Mouse (Mus musculus) right cerebral cortex, postnatal 25 days (tissue): ENCODE results near the gene Ppp2ca.
"Not testable (repeated sequence)": the region's sequence is repeated elsewhere in the genome, so short reads cannot be mapped to it uniquely, and the experiment has no call there.

Experiments
- DNase-seq: peaks from one replicate; pipeline ENCODE4 v3.0.0; 2022

The Ppp2ca gene

DNA sequence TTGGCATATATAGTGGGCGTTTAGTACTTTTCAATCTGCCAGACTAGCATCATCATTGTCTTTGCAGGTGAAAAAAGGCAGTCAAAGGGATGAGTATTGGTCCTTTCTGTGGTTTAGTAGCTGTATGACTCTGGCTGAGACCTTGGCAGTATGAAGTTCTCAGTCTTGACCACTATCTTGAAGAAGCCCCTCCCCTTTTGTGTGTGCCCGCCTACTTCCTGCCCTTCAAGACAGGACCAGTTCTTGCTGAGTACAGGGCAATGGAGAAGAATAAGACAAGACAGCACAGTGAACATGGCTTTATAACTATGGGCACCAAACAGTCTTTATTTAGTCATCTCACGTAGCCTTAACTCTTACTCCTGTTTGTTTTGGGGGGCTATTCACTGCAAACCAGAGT is 1.5 kb upstream of the Ppp2ca start:
- DNase-seq, result no peak

GRCm38 (mm10) chr11:52097596-52097995 is 885 bp upstream of the Ppp2ca start:
- DNase-seq, result no peak

DNA sequence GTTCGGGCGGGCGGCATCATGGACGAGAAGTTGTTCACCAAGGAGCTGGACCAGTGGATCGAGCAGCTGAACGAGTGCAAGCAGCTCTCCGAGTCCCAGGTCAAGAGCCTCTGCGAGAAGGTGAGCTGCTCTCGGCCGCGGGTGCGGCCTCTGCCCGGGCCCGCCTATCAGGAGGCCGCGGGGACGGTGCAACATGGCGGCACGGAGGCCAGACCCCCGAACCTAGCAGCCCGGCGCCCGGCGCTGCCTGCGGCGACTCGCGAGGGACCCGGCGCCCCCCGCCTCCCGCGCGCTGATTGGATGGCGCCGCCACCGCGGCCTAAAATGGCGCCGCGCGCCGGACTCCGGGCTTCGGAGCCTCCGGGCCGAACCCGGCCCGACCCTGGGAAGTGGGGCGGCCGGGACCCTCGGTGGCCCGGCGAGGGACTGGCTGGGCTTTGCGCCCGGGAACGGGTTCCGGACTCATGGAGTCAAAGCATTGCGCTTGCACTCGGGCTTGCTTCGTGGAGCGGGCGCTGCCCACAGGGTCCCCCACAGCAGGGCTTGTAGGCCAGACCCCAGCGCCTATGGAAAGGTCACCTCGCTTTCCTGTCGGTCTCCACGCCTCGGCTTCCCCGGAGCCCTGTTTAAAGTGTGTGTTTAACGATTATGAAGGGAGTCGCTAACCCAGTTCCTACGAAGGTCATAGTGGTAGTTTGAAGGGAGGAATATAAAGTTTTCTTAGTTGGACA is 715 bp downstream of the Ppp2ca start:
- peak; percentile 76 for DNase-seq

DNA sequence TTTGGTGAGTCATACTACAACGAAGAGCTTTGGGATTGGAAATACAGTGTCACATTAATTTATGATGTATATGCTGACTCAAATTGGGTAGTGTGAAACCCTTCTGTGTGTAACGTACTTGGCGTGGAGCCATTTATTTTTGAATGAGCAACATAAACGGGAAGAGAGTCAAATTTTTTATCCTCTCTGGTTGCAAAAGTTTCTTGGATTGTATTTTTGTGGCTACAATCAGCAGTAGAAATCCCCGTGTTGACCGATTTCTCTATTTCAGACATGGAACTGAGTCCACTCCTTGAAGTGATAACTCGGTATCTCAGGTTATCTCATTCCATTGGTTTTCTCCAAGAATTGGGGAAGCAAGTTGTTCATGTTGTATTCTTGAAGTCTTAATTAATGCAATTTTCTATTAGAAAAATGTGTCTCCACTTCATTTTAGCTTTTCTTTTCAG is 1.3 kb downstream of the Ppp2ca start:
- no peak for DNase-seq

DNA sequence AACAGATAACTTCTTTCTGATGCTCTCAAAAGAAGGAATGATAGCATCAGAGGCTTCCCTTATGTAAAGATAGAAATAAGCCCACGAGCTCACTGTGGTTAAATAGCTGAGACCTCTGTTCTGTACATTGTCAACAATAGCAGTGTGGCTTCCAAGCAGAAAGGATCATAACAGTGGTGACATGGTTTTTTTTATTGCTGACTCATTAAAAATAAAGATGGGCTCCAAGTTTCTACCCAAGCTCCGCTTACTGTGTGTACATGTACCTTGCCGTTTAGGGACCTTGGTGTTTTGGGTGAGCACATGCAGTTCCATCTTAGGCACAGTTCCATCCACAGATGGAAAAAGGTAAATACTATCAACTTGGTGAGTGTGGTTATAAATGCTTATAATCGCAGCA is 4.5 kb downstream of the Ppp2ca start:
- no peak for DNase-seq

GRCm38 (mm10) chr11:52105503-52105902 is 7.0 kb downstream of the Ppp2ca start:
- DNase-seq, result no peak

- no peak for DNase-seq
These were observed 7.6 kb downstream of the Ppp2ca start for GRCm38 (mm10) chr11:52106037-52106436.

DNA sequence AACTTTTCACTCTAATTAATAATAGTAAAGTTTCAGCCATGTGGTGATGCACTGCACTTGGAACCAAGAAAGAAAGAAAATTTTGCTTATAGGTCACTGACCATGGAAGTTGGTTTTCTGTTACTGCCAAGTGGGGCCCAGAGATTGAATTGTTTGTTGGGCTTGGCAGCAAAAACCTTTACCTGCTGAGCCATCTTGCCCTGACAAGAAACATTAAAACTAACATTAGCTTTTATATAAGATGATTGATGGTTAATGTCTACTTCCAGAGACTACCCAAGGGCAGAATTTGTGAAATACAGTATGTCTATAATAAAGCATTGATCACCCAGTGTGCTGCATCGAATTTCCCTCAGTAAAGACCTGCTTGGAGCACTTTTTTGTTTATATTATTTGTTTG is 8.0 kb downstream of the Ppp2ca start:
- DNase-seq, result no peak

DNA sequence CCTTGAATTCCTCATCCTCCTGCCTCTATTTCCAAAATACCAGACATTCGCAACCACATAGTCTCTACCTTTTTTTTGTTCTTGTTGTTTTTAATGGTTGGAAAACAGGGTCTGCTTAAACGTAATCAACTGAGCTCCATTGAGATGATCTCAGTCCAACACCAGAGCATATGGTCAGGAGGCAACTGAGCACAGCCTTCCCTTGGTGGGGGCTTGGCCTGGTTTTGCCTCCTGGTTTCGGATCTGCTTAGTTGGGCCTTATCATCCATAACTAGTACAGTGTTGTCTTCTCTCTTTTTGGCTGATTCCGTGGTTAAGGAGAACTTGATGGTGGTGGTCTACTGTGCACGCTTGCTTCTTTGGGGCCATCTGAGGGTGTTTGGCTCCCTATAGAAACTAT is 10.3 kb downstream of the Ppp2ca start:
- DNase-seq, result no peak

- no peak for DNase-seq
These were observed 10.9 kb downstream of the Ppp2ca start for GRCm38 (mm10) chr11:52109421-52109820.

- no peak for DNase-seq
These were observed 17.0 kb downstream of the Ppp2ca start for GRCm38 (mm10) chr11:52115479-52115878.

GRCm38 (mm10) chr11:52116117-52116516 is 17.6 kb downstream of the Ppp2ca start:
- DNase-seq, result not testable (repeated sequence)

DNA sequence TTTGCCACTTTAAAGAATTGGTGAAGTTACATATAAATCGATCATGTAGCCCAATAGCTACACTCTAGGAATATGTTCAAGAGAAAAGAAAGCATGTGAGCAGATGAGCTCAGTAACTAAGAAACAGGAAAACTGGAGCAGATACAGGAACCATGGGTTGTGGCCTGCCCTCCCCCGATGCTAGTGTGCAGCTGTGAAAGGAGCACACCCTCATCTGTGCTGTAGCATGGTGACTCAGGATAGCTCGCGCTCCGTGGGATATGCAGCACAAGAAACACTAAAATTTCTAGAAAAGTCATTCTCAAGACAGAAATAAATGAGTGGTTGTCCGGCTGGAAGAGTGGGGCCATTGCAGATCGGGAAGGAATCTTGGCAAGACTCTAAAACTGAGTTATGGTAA is 18.7 kb downstream of the Ppp2ca start:
- peak; percentile 20 for DNase-seq

DNA sequence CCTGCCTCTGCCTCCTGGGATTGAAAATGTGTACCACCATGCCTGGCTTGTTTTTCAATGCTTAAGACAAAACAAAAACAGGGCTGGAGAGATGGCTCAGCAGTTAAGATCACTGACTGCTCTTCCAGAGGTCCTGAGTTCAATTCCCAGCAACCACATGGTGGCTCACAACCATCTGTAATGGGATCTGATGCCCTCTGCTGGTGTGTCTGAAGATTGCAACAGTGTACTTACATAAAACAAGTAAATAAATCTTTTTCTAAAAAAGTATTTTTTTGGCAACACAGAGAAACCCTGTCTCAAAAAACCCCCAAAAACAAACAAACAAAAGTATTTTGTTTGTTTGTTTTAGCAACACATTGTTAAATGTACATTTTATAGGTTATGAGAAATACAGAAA is 21.9 kb downstream of the Ppp2ca start:
- DNase-seq, result not testable (repeated sequence)

DNA sequence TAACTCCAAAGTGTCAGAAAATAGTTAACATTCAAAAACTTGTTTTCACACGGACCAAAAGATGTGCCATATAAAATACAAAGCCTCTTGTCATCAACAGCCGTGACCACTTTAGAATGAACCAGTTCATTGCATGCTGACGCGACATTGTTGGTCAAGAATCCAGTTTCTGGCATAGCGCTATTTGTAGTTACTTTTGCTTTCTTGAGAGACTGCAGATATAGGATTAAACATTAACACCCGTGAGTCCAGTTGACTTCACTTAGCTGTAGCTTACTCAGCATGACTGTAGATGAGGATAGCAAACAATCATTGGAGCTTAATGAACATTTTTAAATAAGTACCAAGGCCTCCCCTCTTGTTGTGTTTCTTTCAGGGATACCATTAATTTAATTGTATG is 23.6 kb downstream of the Ppp2ca start:
- no peak for DNase-seq

GRCm38 (mm10) chr11:52124468-52124867 is 26.0 kb downstream of the Ppp2ca start:
- DNase-seq, result no peak

DNA sequence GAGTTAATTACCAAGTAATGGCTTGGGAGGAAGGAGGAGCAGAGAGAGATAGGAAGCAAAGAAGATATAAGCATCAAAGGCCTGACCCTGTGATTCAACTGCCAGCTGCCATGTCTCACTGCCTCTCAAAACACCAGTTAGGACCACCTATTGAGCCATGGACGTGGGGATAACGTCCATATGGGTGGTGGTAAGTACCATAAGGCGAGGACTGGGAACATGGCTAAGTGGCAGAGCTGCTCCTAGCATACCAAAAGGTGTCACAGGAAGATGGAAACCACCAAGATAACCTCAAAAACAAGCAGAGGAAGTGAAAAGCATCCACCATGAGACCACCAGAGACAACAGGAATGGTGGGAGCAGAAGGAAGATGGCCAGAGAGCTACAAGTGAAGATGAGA is 28.7 kb downstream of the Ppp2ca start:
- DNase-seq, result no peak

DNA sequence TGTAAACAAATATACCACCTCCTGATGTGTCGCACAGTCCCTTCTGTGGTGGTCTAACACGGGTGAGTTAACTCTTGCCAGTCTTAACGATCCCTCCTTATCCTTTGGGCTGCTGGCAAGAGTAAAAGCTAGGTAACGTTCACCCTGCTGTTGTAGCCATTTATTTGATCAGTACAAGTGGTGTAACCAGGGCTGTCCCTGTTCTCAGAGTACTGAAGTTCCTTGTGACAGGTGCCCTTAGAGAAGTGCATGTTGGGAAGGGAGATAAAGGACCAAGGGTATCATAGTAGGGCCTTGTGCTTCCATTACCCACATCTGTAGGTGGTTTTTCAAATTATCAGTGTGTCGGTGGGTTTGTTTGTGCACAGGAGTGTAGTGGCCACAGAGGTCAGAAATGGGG is 29.3 kb downstream of the Ppp2ca start:
- no peak for DNase-seq

- DNase-seq, result peak; percentile 27
These were observed 30.0 kb downstream of the Ppp2ca start for GRCm38 (mm10) chr11:52128316-52129061.

DNA sequence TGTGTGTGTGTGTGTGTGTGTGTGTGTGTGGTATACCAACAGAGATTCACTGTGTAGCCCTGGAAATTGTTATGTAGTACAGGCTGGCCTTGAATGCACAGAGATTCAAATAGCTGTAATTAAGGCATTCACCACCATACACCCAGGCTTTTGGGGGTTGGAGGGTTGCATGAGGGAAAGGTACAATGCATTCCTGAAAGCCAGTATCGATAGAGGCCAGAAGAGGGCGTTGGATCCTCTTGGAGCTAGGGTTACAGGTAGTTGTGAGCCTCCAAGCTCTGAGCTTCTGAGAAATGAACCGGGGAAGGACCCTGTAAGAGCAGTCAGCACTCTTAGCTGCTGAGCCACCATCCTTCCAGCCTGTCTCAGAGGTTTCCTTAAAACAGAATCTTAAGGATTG is 30.7 kb downstream of the Ppp2ca start:
- peak; percentile 23 for DNase-seq

- DNase-seq, result peak; percentile 74
These were observed 31.4 kb downstream of the Ppp2ca start for GRCm38 (mm10) chr11:52129621-52130450.

DNA sequence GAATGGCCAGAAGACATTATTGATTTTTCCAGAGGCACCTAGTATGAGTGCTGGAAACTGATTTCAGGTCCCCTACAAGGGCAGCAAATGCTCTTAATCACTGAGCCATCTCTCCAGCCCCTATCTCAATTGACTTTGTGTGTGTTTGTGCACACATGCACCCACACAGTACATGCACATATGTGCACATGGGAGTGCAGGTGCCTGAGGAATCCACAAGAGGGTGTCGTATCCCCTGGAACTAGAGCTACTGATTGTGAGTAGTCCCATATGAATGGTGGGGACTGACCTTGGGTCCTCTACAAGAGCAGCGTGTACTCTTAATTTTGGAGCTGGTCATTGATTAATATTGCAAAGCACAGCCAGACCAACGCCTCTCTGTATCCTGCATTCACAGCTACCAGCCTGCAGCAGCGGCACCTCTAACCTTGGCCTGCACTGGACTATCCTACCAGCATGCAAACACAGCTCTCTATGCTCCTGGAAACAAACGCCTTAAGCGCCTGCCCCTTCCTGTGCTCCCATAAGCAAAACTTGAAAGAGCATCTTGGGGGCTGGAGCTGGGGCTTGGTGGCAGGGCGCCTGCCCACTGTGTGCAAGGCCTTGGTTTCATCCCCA is 32.1 kb downstream of the Ppp2ca start:
- no peak for DNase-seq

DNA sequence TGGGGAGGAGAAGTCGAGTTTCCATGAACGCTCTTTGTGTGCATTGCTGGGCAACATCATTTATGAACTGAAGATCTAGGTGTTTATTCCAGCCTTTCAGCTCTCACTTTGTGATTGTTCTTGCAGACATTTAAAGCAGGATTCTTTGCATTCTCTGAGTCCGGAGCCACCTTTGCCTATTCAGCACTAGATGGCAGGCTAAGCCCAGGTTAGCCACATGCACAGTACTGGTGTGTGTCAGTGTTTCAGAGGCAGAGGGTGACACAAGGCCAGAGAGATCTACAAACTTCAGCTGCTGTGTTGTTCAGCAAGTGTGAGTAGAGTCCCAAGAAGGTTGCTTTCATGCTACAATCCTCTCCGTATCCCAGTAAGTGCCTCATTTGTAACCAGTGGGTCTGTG is 45.2 kb downstream of the Ppp2ca start:
- DNase-seq, result peak; percentile 33
